Mouse (Mus musculus): ENCODE results near the gene Mup12. TPM values are rescaled to one million over a fixed set of nuclear protein-coding genes. Genes with fewer than 3 reads are reported as not detected.

The Mup12 gene
- polyA plus RNA-seq (2012; rRNA removed; ENCODE audit: low replicate concordance), result not detected in 2 replicates

DNA sequence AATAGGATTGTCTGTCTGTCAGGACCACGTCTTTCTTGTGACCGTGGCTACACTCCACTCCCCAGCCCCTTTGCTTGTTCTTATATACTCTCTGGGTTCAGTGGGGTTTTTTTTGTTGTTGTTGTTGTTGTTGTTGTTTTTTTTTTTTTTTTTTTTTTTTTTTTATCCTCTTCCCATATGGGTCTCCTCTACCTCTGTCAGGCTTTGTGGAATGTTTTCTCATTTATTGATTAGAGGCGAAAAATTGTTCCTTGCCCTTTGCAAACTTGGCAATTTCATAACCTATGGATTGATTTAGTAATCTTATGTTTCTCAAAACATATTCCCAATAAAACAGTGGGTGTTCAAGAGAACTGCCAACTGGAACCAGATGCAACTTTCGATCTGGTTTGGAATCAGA lies at the start of gene Mup12:
Gene Mup12 (minus strand): TSS at position 101 of the 400 bp plus-strand sequence.

Other genes starting within 250 kb of the Mup12 start
- gene Mup1, start 239.4 kb downstream of the Mup12 start, polyA plus RNA-seq (2012; rRNA removed; ENCODE audit: low replicate concordance), result not detected in 2 replicates
- not detected in 2 replicates for gene Mup10, start 159.1 kb downstream of the Mup12 start, polyA plus RNA-seq (2012; rRNA removed; ENCODE audit: low replicate concordance)
- not detected in 2 replicates for gene Mup11, start 78.9 kb downstream of the Mup12 start, polyA plus RNA-seq (2012; rRNA removed; ENCODE audit: low replicate concordance)
- gene Mup22, start 80.1 kb upstream of the Mup12 start, polyA plus RNA-seq (2012; rRNA removed; ENCODE audit: low replicate concordance), result not detected in 2 replicates